Mouse (Mus musculus): ENCODE results near the gene Acss2. TPM values are rescaled to one million over a fixed set of nuclear protein-coding genes. Genes with fewer than 3 reads are reported as not detected.
"Not testable (repeated sequence)": the region's sequence is repeated elsewhere in the genome, so short reads cannot be mapped to it uniquely, and the experiment has no call there.

The Acss2 gene
- polyA plus RNA-seq, 1 experiment from 2014 or later, result 9.8 TPM

DNA sequence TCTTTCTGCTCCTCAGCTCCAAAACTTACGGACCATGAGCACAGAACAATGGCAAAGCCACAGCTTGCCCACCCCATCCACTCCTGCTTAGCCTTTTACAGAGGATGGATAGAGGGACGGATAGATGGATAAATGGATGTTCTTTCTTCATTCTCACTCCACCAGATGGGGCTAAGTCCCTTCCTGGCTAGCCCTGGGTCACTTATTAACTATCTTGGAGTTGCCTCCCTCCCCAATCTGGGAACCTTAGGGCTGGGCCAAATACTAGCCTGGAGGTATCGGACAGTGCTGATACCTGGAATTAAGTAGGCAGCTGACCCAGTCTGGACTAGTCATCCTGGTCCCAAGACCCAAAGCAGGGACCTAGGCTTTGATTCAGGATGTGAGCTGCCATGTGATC lies 86.0 kb downstream of the Acss2 start:
- H3K9ac ChIP-seq, result no peak overlapping the region
- H3K36me3 ChIP-seq, result no peaks in the 10 kb centered on the region
- no peak overlapping the region for H3K27ac ChIP-seq
- 54% methylated on average over 3 of the region's 3 CpGs for WGBS
- H3K9me3 ChIP-seq, result no peaks in the 10 kb centered on the region
- no peaks in the 10 kb centered on the region for H3K27me3 ChIP-seq
- H3K4me2 ChIP-seq, result no peak overlapping the region
- H3K4me1 ChIP-seq, result no peaks in the 10 kb centered on the region
- no peak for ATAC-seq (ENCODE audit: borderline replicate concordance, extremely low read depth, low FRiP score, low TSS enrichment)
- no peak overlapping the region for H3K4me3 ChIP-seq

DNA sequence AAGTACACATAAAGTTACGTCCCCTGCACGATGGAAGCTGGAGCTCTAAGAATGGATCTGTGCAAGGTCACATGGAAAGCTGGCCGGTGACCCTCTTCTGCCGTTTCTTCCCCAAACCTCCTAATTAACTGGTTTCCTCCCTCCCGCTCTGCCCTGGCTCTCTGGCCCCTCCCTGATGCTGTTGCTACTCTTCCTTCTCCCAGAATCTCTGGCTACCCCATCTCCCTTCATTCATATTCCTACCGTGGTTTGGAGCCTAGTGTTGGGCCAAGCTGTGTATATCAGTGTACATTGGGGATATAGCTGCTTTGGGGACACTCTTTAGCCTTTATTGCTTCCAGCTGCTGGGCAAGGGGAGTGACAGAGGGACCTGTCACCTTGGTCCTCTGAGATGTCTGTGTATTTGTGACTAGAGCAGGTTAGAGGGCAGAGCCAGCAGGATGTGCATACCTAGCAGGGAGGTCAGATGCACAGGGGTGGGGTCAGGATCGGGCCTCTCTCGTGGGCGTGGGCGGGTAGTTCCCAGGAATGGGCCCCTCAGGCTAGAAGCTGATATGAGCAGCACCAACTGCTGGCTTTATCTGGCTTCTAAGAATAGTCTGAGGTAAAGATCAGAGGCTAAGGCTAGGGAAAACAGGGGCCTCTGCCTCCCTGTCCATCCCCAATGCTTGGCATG lies 87.0 kb downstream of the Acss2 start:
- ATAC-seq (ENCODE audit: borderline replicate concordance, extremely low read depth, low FRiP score, low TSS enrichment), result peak; percentile 43; the same call in 1 of the 2 replicates
- Histone ChIP-seq H3K4me1 (no peaks in the 10 kb centered on the region), H3K36me3 (no peaks in the 10 kb centered on the region), H3K9me3 (no peaks in the 10 kb centered on the region), H3K27me3 (no peaks in the 10 kb centered on the region), H3K4me3 (no peak overlapping the region), H3K4me2 (no peak overlapping the region), H3K27ac (no peak overlapping the region), H3K9ac (no peak overlapping the region)
- WGBS, result 37% methylated on average over 10 of the region's 10 CpGs

DNA sequence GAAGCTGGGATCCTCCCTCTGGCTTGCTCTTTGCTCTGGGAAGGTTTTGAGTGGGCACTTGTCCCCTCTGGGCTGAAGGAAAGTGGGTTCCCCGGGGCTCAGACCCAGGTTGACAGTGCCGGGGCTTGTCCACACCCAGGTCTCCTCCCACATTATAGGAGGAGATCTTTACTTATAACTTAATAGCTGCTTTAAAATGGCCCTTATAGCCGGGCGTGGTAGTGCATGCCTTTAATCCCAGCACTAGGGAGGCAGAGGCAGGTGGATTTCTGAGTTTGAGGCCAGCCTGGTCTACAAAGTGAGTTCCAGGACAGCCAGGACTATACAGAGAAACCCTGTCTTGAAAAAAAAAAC lies 87.5 kb downstream of the Acss2 start:
- H3K9ac ChIP-seq; H3K4me1 ChIP-seq; H3K4me3 ChIP-seq; H3K27me3 ChIP-seq; H3K9me3 ChIP-seq; ATAC-seq (ENCODE audit: borderline replicate concordance, extremely low read depth, low FRiP score, low TSS enrichment); H3K36me3 ChIP-seq; H3K27ac ChIP-seq; H3K4me2 ChIP-seq: not testable (repeated sequence)
- 65% methylated on average over 4 of the region's 4 CpGs for WGBS

DNA sequence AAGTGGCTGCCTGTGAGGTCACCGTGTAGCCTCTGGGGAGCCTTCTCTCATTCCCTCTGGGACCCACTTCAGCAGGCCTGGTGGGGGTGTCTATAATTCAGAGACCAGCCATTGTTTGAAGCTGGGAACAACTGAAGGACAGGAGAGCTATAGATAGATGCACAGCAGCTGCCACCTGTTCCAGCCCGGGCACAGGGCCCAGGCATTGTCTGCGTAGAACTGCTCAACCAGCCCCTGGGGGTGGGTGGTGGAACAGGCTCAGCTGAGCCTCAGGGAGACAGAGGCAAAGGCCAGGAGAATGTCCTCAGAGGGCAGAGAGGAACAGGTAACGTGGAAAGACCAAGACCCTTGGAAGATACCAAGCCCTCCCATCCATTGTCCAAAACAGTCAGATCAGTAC lies 88.6 kb downstream of the Acss2 start:
- Histone ChIP-seq H3K4me3 (no peak overlapping the region), H3K36me3 (no peaks in the 10 kb centered on the region), H3K27ac (no peak overlapping the region), H3K27me3 (no peaks in the 10 kb centered on the region), H3K9ac (no peak overlapping the region), H3K9me3 (no peaks in the 10 kb centered on the region), H3K4me2 (no peak overlapping the region), H3K4me1 (no peaks in the 10 kb centered on the region)
- no peak for ATAC-seq (ENCODE audit: borderline replicate concordance, extremely low read depth, low FRiP score, low TSS enrichment)
- WGBS, result 77% methylated on average over 4 of the region's 4 CpGs

DNA sequence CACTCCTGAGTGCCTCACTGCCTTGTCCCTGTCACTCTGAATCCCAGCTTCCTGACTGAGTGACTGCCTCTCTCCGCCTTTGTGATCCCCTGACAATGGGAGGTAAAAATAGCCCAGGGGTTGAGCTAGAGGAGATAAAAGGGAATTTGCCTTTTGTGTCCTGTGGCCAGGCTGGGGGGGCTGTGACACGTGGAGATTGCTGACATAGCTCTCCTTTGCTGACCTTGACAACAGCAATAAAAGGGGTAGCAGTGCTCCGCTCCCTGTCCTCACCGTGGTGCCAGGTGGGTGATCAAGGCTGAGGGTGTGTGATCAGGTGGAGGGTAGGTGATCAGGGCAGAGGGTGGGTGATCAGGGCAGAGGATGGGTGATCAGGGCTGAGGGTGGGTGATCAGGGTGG lies 93.2 kb downstream of the Acss2 start, which contains the start of gene Myh7b:
Myh7b (plus strand) TSS at position 235 of the 400 bp plus-strand sequence.
- Histone ChIP-seq H3K9ac (no peak within 1 kb of the TSS), H3K4me1 (peaks cover 9% of the 10 kb centered on the region; the same call in 1 of the 2 replicates), H3K27ac (no peak within 1 kb of the TSS), H3K9me3 (no peaks in the 10 kb centered on the region), H3K36me3 (no peaks in the 10 kb centered on the region), H3K4me2 (no peak within 1 kb of the TSS), H3K4me3 (no peak within 1 kb of the TSS), H3K27me3 (peaks cover 6% of the 10 kb centered on the region; the same call in 1 of the 2 replicates)
- ATAC-seq (ENCODE audit: borderline replicate concordance, extremely low read depth, low FRiP score, low TSS enrichment), result no peak
- 33% methylated on average over 4 of the region's 4 CpGs for WGBS

DNA sequence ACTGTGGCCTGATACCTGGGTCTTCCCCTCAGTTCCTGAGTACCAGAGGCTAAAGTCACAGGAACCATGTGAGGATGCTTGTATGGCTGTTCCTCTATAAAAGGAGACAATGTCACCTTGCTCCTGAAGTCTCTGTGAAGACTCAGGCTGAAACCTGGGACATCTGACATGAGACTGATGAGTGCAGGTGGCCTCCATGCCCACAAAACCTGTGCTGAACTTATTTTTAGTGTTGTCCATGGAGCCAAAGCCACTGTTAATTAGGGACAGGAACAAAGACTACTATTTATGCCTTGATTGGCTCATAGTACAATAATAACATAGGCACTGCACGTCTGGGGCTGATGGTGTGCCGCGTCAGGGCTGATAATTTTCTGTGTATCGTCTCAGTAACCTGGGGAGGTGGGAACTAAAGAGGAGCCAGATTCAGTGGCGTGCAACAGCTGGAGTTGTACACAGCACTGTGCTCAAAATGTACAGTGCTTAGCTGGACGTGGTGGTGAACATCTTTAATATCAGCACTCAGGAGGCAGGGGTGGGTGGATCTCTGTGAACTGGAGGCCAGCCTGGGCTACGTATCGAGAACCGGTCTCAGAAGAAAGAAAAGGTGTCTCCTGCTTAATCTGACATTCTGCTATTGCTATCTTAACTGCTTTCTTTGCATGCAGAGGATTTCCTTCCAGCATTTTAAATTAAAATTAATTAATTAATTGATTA lies 94.2 kb downstream of the Acss2 start:
- WGBS, result 79% methylated on average over 9 of the region's 9 CpGs
- no peak overlapping the region for H3K27ac ChIP-seq

DNA sequence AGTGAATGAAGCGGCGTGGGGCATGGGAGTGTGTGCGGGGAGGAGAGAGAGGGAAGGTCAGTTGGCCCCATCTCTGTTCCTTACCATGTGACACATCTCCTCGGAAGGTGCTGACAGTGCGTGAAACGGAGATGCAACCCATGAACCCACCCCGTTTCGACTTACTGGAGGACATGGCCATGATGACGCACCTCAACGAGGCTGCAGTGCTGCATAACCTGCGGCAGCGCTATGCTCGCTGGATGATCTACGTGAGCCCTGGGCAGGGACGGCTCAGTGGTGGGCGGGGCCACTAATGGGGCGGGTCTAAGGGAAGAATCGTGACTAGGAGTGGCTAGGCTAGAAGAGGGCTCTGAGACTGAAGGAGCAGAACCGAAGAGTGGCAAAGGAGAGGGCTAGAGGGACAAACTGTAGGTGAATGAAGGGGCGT lies 95.6 kb downstream of the Acss2 start:
- WGBS, result 4% methylated on average over 20 of the region's 20 CpGs
- Histone ChIP-seq H3K9ac (no peak overlapping the region), H3K36me3 (no peaks in the 10 kb centered on the region), H3K4me2 (peak overlapping the region; percentile 50), H3K27ac (no peak overlapping the region), H3K27me3 (peaks cover 6% of the 10 kb centered on the region; the same call in 1 of the 2 replicates), H3K4me1 (peaks cover 9% of the 10 kb centered on the region; the same call in 1 of the 2 replicates), H3K4me3 (peak overlapping the region; percentile 22), H3K9me3 (no peaks in the 10 kb centered on the region)
- ATAC-seq (ENCODE audit: borderline replicate concordance, extremely low read depth, low FRiP score, low TSS enrichment), result peak; percentile 90

More for the DNA sequence above, 94.2 kb downstream of the Acss2 start:
- Histone ChIP-seq H3K4me2 (no peak overlapping the region), H3K9me3 (no peaks in the 10 kb centered on the region), H3K4me3 (no peak overlapping the region), H3K27me3 (peaks cover 6% of the 10 kb centered on the region; the same call in 1 of the 2 replicates), H3K9ac (no peak overlapping the region), H3K36me3 (no peaks in the 10 kb centered on the region), H3K4me1 (peaks cover 9% of the 10 kb centered on the region; the same call in 1 of the 2 replicates)
- ATAC-seq (ENCODE audit: borderline replicate concordance, extremely low read depth, low FRiP score, low TSS enrichment), result no peak

DNA sequence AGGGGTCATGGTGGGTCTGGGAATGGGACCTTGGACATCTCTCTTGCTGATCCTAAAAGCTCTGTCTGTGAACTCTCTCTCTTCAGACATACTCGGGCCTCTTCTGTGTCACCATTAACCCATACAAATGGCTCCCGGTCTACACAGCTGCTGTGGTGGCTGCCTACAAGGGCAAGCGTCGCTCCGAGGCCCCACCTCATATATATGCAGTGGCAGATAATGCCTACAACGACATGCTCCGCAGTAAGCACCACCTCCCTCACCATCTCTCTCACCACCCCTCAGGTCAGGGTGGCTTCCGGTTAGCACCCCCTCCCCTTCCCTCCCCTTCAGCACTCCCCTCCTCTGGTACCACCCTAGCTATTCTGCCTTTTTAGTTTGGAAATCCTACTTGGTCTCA lies 96.2 kb downstream of the Acss2 start:
- ATAC-seq (ENCODE audit: borderline replicate concordance, extremely low read depth, low FRiP score, low TSS enrichment), result no peak
- peak overlapping the region; percentile 50 for H3K4me2 ChIP-seq
- no peaks in the 10 kb centered on the region for H3K36me3 ChIP-seq
- H3K4me3 ChIP-seq, result no peak overlapping the region; the same call in 1 of the 2 replicates
- no peak overlapping the region for H3K9ac ChIP-seq
- WGBS, result 59% methylated on average over 8 of the region's 8 CpGs
- peaks cover 9% of the 10 kb centered on the region; the same call in 1 of the 2 replicates for H3K4me1 ChIP-seq
- H3K9me3 ChIP-seq, result no peaks in the 10 kb centered on the region
- peaks cover 6% of the 10 kb centered on the region; the same call in 1 of the 2 replicates for H3K27me3 ChIP-seq
- no peak overlapping the region for H3K27ac ChIP-seq

DNA sequence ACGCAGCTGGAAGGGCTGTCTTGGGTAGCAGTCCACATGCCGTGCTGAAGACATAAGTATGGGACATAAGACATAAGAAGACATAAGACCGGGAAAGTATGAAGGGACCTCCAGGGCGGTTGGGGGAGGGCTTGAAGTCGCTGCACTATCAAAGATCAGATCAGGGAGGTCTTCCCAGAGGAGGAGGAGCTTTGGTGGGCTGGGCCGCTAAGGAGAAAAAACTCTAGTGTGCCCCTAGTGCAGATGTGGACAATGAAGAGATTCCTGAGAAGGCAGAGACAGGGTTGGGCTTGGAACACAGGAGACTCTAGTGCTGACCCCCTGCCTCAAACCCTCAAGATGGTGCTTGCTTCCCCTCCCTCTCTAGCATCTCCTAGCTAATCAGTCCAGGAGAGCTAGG lies 99.2 kb downstream of the Acss2 start:
- H3K4me2 ChIP-seq, result no peak overlapping the region
- H3K4me1 ChIP-seq, result peaks cover 9% of the 10 kb centered on the region; the same call in 1 of the 2 replicates
- no peak for ATAC-seq (ENCODE audit: borderline replicate concordance, extremely low read depth, low FRiP score, low TSS enrichment)
- no peak overlapping the region for H3K9ac ChIP-seq
- peaks cover 15% of the 10 kb centered on the region for H3K27me3 ChIP-seq
- H3K36me3 ChIP-seq, result no peaks in the 10 kb centered on the region
- H3K4me3 ChIP-seq, result no peak overlapping the region
- H3K9me3 ChIP-seq, result no peaks in the 10 kb centered on the region
- no peak overlapping the region for H3K27ac ChIP-seq
- WGBS, result 47% methylated on average over 6 of the region's 6 CpGs

DNA sequence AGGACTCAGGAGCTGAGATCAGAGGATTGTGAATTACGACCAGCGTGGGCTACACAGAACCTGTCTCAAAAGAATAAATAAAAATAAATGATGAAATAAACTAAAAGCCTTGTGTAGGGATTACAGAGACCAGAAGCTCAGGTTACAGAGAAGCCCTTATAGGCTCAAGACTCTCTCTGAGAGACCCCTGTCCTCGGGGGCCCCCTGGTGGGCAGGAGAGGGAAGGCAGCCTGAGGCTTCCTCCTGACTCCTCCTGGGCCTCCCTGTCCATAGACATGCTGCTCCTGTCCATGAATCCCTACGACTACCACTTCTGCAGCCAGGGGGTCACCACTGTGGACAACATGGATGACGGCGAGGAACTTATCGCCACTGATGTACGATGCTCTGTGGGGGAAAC lies 102.1 kb downstream of the Acss2 start:
- H3K36me3 ChIP-seq, result no peaks in the 10 kb centered on the region
- H3K9ac ChIP-seq, result no peak overlapping the region
- no peak overlapping the region for H3K4me2 ChIP-seq
- H3K9me3 ChIP-seq, result no peaks in the 10 kb centered on the region
- no peak overlapping the region for H3K4me3 ChIP-seq
- ATAC-seq (ENCODE audit: borderline replicate concordance, extremely low read depth, low FRiP score, low TSS enrichment), result peak; percentile 51; the same call in 1 of the 2 replicates
- WGBS, result 13% methylated on average over 8 of the region's 8 CpGs
- no peaks in the 10 kb centered on the region for H3K4me1 ChIP-seq
- H3K27me3 ChIP-seq, result peaks cover 23% of the 10 kb centered on the region
- H3K27ac ChIP-seq, result no peak overlapping the region

DNA sequence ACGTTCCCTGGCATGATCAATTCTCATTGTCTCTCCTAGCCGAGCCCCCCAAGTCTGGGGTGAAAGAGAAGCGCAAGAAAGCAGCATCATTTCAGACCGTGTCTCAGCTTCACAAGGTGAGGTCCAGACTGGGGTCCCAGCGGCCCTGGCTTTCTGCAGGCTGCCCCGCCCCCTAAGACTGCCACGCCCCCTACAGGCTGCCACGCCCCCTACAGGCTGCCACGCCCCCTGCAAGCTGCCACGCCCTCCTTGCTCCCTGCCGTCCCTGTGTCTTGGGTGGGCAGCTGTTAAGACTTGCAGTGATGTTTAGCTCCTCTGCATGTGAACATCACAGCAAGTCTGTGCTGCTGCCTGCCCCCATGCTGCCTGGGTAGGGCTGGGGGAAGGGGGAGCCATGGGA lies 104.9 kb downstream of the Acss2 start:
- 26% methylated on average over 11 of the region's 11 CpGs for WGBS
- no peaks in the 10 kb centered on the region for H3K36me3 ChIP-seq
- no peak for ATAC-seq (ENCODE audit: borderline replicate concordance, extremely low read depth, low FRiP score, low TSS enrichment)
- H3K9me3 ChIP-seq, result no peaks in the 10 kb centered on the region
- H3K27ac ChIP-seq, result no peak overlapping the region
- no peak overlapping the region for H3K4me3 ChIP-seq
- H3K4me2 ChIP-seq, result no peak overlapping the region
- no peak overlapping the region for H3K9ac ChIP-seq
- no peaks in the 10 kb centered on the region for H3K4me1 ChIP-seq
- H3K27me3 ChIP-seq, result peaks cover 40% of the 10 kb centered on the region

DNA sequence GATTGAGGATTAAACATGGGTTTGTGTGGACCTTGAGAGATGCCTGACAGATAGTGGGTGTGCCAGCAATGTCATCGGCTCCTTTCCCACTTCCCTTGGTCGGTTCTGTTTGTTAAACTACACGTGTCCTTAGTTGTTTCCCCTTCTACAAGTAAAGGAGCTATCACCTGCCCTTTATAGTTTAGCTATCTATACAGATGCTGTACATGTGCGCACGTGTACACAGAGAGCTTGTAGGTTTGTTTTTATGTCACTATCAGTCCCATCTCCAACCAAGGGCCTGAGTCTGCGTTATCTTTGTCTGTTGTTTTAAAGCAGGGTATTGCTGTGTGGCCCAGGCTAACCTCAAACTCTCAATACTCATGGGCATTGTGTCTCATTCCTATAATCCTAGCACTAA lies 106.2 kb downstream of the Acss2 start:
- Histone ChIP-seq H3K36me3 (no peaks in the 10 kb centered on the region), H3K4me2 (no peak overlapping the region), H3K4me1 (peaks cover 2% of the 10 kb centered on the region; the same call in 1 of the 2 replicates), H3K27me3 (peaks cover 53% of the 10 kb centered on the region), H3K9me3 (no peaks in the 10 kb centered on the region), H3K4me3 (no peak overlapping the region), H3K27ac (no peak overlapping the region), H3K9ac (no peak overlapping the region)
- no peak for ATAC-seq (ENCODE audit: borderline replicate concordance, extremely low read depth, low FRiP score, low TSS enrichment)
- WGBS, result 66% methylated on average over 6 of the region's 6 CpGs
